Mouse (Mus musculus) frontal cortex, adult 2 months (tissue): ENCODE measurements around the gene Scn4a. TPM values are rescaled to one million over a fixed set of nuclear protein-coding genes. Genes with fewer than 3 reads are reported as not detected.

ENCODE experiments used
- DNase-seq, 2 experiments: peaks; one replicate each; pipeline ENCODE4 v3.0.0; 2022; ENCODE audit warnings: low spot score in 1 of 2; ENCODE audit errors: extremely low spot score in 1 of 2
- polyA plus RNA-seq: library from polyadenylated mRNA; depleted of rRNA; stranded (reverse); fragments of >200 nt; gene quantifications from 2 replicates; pipeline ENCODE4 v1.2.3, GENCODE M21; 2012; rRNA removed

Scn4a gene
- polyA plus RNA-seq, 1 experiment = 0.04 TPM

DNA sequence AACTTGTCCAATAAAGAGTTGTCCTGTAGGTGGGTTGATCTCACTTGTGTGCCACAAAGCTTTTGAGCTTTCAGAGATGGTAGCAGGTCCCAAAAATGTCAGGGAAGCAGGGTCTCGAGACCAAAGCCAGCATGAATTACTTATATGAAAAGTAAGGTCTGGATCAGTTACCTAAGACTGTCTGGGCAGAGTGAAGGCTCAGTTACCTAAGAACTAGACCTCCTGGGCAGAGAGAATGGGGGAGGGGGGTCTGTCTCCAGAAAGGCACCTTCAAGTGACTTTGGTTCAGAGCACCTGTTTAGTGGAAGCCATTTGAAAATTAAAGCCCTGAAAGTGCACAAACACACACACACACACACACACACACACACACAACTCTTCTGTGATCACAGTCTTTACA, 78.7 kb downstream of the Scn4a start:
- DNase-seq = no peak

DNA sequence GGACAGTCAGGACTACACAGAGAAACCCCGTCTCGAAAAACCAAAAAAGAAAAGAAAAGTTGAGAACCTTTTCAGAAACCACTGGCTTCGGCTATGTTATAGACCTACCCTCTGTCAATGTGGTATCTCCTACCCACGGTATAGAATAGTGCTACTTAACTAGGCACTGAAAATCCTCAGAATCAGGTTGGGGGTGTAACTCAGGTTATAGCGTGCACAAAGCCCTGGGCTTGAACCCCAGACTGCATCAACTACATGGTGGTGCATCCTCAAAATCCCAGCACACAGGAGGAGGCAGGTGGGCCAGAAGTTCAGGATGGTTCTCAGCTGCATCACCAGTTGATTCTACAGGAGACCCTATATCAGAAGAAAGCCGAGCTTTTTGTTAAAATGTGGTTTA, 79.3 kb downstream of the Scn4a start:
- DNase-seq = no peak

DNA sequence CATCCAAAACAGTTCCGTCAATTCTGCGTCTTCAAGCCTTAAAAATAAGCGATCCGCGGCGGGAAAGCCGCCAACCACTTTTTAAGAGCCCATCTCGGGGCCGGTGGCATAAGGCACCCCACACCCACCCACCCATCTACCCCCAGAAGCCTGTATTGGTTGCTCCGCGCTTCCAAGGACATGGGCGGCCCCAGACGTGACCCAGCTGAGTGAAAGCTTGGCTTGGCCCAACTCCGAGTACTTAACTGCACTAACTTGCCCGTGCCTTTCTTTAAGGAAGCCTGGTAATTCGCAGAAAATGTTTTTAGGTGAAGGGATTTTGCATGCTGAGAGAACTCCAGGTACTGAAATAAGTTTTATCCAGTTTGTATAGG, 79.8 kb downstream of the Scn4a start:
- no peak for DNase-seq

DNA sequence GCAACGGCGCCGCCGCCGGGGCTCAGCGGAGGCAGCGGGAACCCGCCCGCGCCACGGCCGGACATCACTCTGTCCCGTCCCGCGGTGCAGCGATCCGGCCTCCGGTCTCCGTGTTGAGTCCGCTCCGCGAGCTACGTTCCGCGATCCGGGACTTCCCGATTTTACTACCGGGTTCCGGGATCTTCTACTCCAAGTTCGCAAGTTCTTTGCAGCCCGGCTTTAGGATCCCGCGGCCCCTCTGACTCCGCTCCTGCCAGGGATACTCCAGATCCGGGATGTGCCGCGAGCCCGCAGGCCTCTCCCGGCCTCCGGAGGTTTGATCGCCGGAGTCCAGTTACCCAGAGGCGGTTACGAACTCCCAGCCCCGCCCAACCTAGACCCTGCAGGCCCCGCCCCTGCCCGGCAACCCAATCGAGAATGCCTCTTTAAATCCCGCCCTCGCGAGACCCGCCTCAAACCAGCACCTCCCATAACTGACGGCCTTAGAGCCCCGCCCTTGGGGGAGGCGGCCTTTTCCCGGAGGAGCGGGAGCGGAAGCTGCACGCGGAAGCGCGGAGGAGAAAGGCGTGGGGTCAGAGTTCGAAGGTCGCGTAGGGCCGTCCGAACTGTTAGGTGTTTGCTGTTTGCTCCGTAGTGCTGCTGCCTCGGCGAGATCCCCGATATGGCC, 80.3 kb downstream of the Scn4a start, which contains the start of gene Smarcd2:
Gene Smarcd2 (minus strand): TSS at position 329 of the 667 bp plus-strand sequence.
- DNase-seq = peak; percentile 98 to 99

DNA sequence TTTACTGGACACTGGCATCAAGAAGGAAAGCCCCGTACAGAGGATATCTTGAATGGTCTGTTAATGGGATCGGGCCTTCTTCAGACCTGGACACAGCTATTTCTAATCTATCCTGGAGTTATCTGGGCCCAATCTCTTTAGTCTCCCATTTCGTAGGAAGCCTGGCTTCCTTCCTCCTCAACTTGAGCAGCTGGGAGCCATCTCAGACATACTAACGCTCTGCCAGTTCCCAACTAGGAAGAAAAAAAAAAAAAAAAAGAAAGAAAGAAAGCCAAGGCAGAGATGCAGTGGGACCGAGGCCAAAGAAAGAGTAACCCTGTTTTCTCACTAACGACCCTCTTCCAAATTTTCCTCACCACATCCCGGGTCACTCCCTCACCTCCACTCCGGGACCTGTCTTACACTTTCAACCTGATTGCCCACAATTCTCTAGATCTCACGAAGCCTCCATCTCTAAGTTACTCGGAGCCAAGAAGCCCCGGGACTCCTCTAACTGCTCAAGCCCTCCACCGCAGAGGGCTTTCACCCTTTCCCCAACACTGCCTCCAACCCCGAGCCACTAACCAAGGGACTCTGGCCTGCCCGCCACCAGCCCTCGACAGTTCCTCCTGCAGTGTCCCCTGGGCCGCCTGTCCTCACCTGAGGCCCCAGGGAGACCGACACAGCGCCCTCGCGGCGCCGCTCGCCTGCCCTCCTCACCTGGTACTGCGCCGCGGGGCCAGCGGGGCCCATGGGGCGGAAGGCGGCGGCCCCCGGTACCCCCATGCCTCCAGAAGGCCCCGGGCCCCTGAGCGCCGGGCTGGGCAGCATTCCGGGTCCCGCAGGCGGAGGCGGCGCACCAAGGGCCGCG, 81.1 kb downstream of the Scn4a start:
- no peak for DNase-seq

DNA sequence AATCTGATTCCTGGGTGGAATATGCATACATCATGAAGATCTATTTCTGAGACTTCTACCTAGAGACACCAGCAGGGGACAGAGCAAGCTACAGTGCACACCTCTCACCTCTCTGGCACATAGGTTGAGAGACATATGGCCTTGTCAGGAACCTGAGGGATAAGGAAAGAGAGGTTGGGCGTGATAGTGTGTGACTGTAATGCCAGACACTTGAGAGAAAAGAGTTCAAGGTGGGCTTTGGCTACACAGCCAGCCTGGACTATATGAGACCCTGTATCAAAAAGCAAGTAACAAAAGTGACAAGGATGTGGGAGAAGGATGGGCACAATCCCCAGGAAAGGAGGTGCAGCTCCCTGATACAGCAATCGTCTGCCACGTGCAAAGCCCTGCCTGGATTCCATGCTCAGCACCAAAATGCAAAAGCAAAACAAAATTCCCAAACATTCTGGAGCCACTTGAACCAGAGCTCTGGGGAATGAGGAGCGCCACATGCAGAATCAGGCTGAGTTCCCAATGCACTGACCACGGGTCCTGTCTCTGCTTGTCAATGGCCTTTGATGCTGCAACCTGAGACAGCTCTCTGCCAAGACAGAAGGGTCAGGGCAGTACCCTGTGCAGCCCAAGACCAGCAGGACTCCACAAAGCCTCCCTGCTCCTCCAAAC, 81.8 kb downstream of the Scn4a start:
- DNase-seq = no peak

DNA sequence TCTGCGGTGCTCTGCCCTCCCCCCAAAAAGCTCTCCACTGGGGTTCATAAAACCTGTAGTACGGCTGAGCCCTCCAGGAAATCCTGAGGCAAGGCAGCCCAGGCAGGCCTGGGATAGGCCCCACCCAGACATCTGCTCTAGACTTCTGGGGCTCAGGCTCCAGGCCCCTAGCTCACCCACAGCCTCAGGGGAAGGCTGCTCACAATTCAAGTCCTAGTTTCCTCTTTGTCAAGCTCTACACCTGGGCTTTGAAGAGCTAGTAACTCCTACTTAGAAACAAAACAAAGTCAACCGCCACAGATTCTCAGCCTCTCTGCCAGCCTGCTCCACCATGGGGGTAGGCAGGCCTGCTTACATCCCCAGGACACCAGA, 84.0 kb downstream of the Scn4a start:
- DNase-seq = no peak

Other genes starting within 250 kb of the Scn4a start
- not detected in 2 replicates for gene Gm10840, start 192.4 kb downstream of the Scn4a start, polyA plus RNA-seq
- 154 and 168 TPM in 2 replicates for gene Limd2, start 192.4 kb downstream of the Scn4a start, polyA plus RNA-seq
- 78.7 and 79.8 TPM in 2 replicates for gene Strada, start 151.1 kb downstream of the Scn4a start, polyA plus RNA-seq
- 73.6 and 86.2 TPM in 2 replicates for gene Ccdc47, start 136.9 kb downstream of the Scn4a start, polyA plus RNA-seq
- 44.5 and 49.9 TPM in 2 replicates for gene Ddx42, start 136.4 kb downstream of the Scn4a start, polyA plus RNA-seq
- gene Ftsj3, start 97.2 kb downstream of the Scn4a start, polyA plus RNA-seq = 23.7 and 28.1 TPM in 2 replicates
- gene Psmc5, start 97.1 kb downstream of the Scn4a start, polyA plus RNA-seq = 229 and 247 TPM in 2 replicates
- 32.1 and 33.5 TPM in 2 replicates for gene Smarcd2, start 80.3 kb downstream of the Scn4a start, polyA plus RNA-seq
- gene Tcam1, start 76.6 kb downstream of the Scn4a start, polyA plus RNA-seq = 0.23 and 0.28 TPM in 2 replicates
- gene Gh, start 51.4 kb downstream of the Scn4a start, polyA plus RNA-seq = 2.1 TPM in 1 of 2 replicates, not detected in the other
- 0.50 and 0.86 TPM in 2 replicates for gene Cd79b, start 38.5 kb downstream of the Scn4a start, polyA plus RNA-seq
- 0.15 TPM in 1 of 2 replicates, not detected in the other for gene Prr29, start 12.2 kb upstream of the Scn4a start, polyA plus RNA-seq
- gene Icam2, start 34.8 kb upstream of the Scn4a start, polyA plus RNA-seq = 7.6 and 9.4 TPM in 2 replicates
- gene Ern1, start 134.6 kb upstream of the Scn4a start, polyA plus RNA-seq = 7.2 and 7.7 TPM in 2 replicates